Mouse (Mus musculus) midbrain, embryonic 14.5 days (tissue): ENCODE measurements around the gene Ccdc127. TPM values are rescaled to one million over a fixed set of nuclear protein-coding genes. Genes with fewer than 3 reads are reported as not detected.

Experiments used
- ATAC-seq: fragments of 200-750 bp; cut with Nextera tagmentation; 2 replicates; pipeline ENCODE4 v1.8.0; 2017; ENCODE audit warnings: moderate number of reproducible peaks, moderate library complexity; ENCODE audit not compliant: low FRiP score, low TSS enrichment
- DNase-seq: peaks from one replicate; pipeline ENCODE4 v3.0.0-alpha.2; 2015
- H3K27ac ChIP-seq: fragments of 300-500 bp; sonication (generic); replicated peaks from 2 replicates; pipeline ENCODE4 v1.5.1; 2014; ENCODE audit warnings: mild to moderate bottlenecking, low read depth, low read length, moderate library complexity
- H3K27me3 ChIP-seq: fragments of 300-500 bp; sonication (generic); 2 replicates; pipeline ENCODE4 v1.6.1; 2014; ENCODE audit warnings: low read length, control low read depth, mixed read lengths; ENCODE audit not compliant: control insufficient read depth, insufficient read depth
- H3K36me3 ChIP-seq: fragments of 300-500 bp; sonication (generic); 2 replicates; pipeline ENCODE4 v1.6.1; 2014; ENCODE audit warnings: low read length, control low read depth; ENCODE audit not compliant: control insufficient read depth, insufficient read depth
- H3K4me1 ChIP-seq: fragments of 300-500 bp; sonication (generic); 2 replicates; pipeline ENCODE4 v1.6.1; 2014; ENCODE audit warnings: mild to moderate bottlenecking, antibody characterized with exemption, low read length, control low read depth; ENCODE audit not compliant: control insufficient read depth, insufficient read depth
- H3K4me2 ChIP-seq: fragments of 300-500 bp; sonication (generic); 2 replicates; pipeline ENCODE4 v1.6.1; 2014; ENCODE audit warnings: mild to moderate bottlenecking, low read length, moderate library complexity
- H3K4me3 ChIP-seq: fragments of 300-500 bp; sonication (generic); replicated peaks from 2 replicates; pipeline ENCODE4 v1.5.1; 2014; ENCODE audit warnings: low read depth, low read length
- H3K9ac ChIP-seq: fragments of 300-500 bp; sonication (generic); replicated peaks from 2 replicates; pipeline ENCODE4 v1.6.1; 2014; ENCODE audit warnings: mild to moderate bottlenecking, low read length, moderate library complexity
- H3K9me3 ChIP-seq: fragments of 300-500 bp; sonication (generic); 2 replicates; pipeline ENCODE4 v1.6.1; 2016; ENCODE audit warnings: low read length, control low read depth, mixed read lengths; ENCODE audit not compliant: control insufficient read depth
- WGBS: fragments of 180-500 bp; shearing (Covaris S2); extraction: QIAGEN DNeasy Blood & Tissue Kit; methylation state at CpG from one replicate; pipeline ENCODE4 v1.1.7; 2014; 5-methylcytosine and 5-hydroxymethylcytosine counted together
- polyA plus RNA-seq: library from polyadenylated mRNA; unstranded; fragments of >200 nt; fragmentation: Nextera tagmentation; extraction: Ambion mirVana; gene quantifications from 2 replicates; pipeline ENCODE4 v1.2.1, GENCODE M21; 2014

Ccdc127 gene
- 41.7 and 46.2 TPM in 2 replicates for polyA plus RNA-seq

GRCm38 (mm10) chr13:74349566-74350434 is at the start of gene Ccdc127, which contains the start of gene Sdha:
Gene Ccdc127, plus strand, starts transcription at chr13:74350309.
Gene Sdha, minus strand, starts transcription at chr13:74350280.
- Histone ChIP-seq H3K27ac (peak within 1 kb of the TSS; percentile 79), H3K36me3 (peaks cover 18% of the 10 kb centered on the region), H3K4me2 (peak within 1 kb of the TSS; percentile 74), H3K9me3 (no peaks in the 10 kb centered on the region), H3K4me1 (peaks cover 14% of the 10 kb centered on the region), H3K4me3 (peak within 1 kb of the TSS; percentile 81), H3K9ac (peak within 1 kb of the TSS; percentile 82), H3K27me3 (no peaks in the 10 kb centered on the region)
- ATAC-seq (peak; percentile 98), DNase-seq (peak; percentile 100)
- 2% methylated on average over 57 of the region's 57 CpGs for WGBS

- Histone ChIP-seq H3K9ac (no peak overlapping the region), H3K4me1 (no peaks in the 10 kb centered on the region), H3K4me3 (no peak overlapping the region), H3K27ac (no peak overlapping the region), H3K4me2 (no peak overlapping the region), H3K27me3 (no peaks in the 10 kb centered on the region), H3K36me3 (peaks cover 42% of the 10 kb centered on the region), H3K9me3 (no peaks in the 10 kb centered on the region)
- peak; percentile 68; the same call in 1 of the 2 replicates for ATAC-seq
- DNase-seq = peak; percentile 88
- WGBS = 45% methylated on average over 4 of the region's 4 CpGs
Observed at GRCm38 (mm10) chr13:74300925-74301606, 49.0 kb upstream of the Ccdc127 start.

- Histone ChIP-seq H3K9me3 (no peaks in the 10 kb centered on the region), H3K27ac (no peak overlapping the region), H3K4me2 (no peak overlapping the region), H3K36me3 (peaks cover 47% of the 10 kb centered on the region), H3K4me1 (no peaks in the 10 kb centered on the region), H3K27me3 (no peaks in the 10 kb centered on the region), H3K4me3 (no peak overlapping the region), H3K9ac (no peak overlapping the region)
- ATAC-seq (peak; percentile 22; the same call in 1 of the 2 replicates), DNase-seq (no peak)
- WGBS = 82% methylated on average over 6 of the region's 6 CpGs
Observed at GRCm38 (mm10) chr13:74301607-74301984, 48.5 kb upstream of the Ccdc127 start.

GRCm38 (mm10) chr13:74302050-74303037 is 47.8 kb upstream of the Ccdc127 start:
- peaks cover 54% of the 10 kb centered on the region for H3K36me3 ChIP-seq
- no peak for ATAC-seq
- DNase-seq = no peak
- H3K4me2 ChIP-seq = no peak overlapping the region
- no peak overlapping the region for H3K9ac ChIP-seq
- WGBS = 91% methylated on average over 10 of the region's 10 CpGs
- H3K4me3 ChIP-seq = no peak overlapping the region
- H3K27ac ChIP-seq = no peak overlapping the region
- no peaks in the 10 kb centered on the region for H3K27me3 ChIP-seq
- H3K4me1 ChIP-seq = no peaks in the 10 kb centered on the region
- no peaks in the 10 kb centered on the region for H3K9me3 ChIP-seq

- Histone ChIP-seq H3K4me2 (no peak overlapping the region), H3K4me1 (no peaks in the 10 kb centered on the region), H3K27ac (no peak overlapping the region), H3K36me3 (peaks cover 81% of the 10 kb centered on the region), H3K4me3 (no peak overlapping the region), H3K9ac (no peak overlapping the region), H3K27me3 (no peaks in the 10 kb centered on the region), H3K9me3 (no peaks in the 10 kb centered on the region)
- ATAC-seq (no peak), DNase-seq (no peak)
- 82% methylated on average over 6 of the region's 6 CpGs for WGBS
Observed at GRCm38 (mm10) chr13:74305380-74305779, 44.7 kb upstream of the Ccdc127 start.

- Histone ChIP-seq H3K27me3 (no peaks in the 10 kb centered on the region), H3K9ac (no peak overlapping the region), H3K4me2 (no peak overlapping the region), H3K4me3 (no peak overlapping the region), H3K4me1 (no peaks in the 10 kb centered on the region), H3K9me3 (no peaks in the 10 kb centered on the region), H3K36me3 (peaks cover 85% of the 10 kb centered on the region), H3K27ac (no peak overlapping the region)
- WGBS = 100% methylated on average over 1 of the region's 1 CpGs
- no peak for DNase-seq
- ATAC-seq = no peak
Observed at GRCm38 (mm10) chr13:74305780-74306179, 44.3 kb upstream of the Ccdc127 start.

- DNase-seq (no peak), ATAC-seq (no peak)
- no peak overlapping the region for H3K4me3 ChIP-seq
- H3K27ac ChIP-seq = no peak overlapping the region
- no peaks in the 10 kb centered on the region for H3K9me3 ChIP-seq
- H3K4me1 ChIP-seq = peaks cover 10% of the 10 kb centered on the region
- no peak overlapping the region for H3K9ac ChIP-seq
- H3K4me2 ChIP-seq = no peak overlapping the region
- peaks cover 30% of the 10 kb centered on the region for H3K36me3 ChIP-seq
- no peaks in the 10 kb centered on the region for H3K27me3 ChIP-seq
- 97% methylated on average over 3 of the region's 3 CpGs for WGBS
Observed at GRCm38 (mm10) chr13:74314616-74315015, 35.5 kb upstream of the Ccdc127 start.

- Histone ChIP-seq H3K4me1 (peaks cover 10% of the 10 kb centered on the region), H3K36me3 (peaks cover 31% of the 10 kb centered on the region), H3K9me3 (no peaks in the 10 kb centered on the region), H3K4me3 (peak overlapping the region; percentile 84), H3K27me3 (no peaks in the 10 kb centered on the region), H3K4me2 (peak overlapping the region; percentile 83), H3K27ac (peak overlapping the region; percentile 61; the same call in 1 of the 2 replicates), H3K9ac (peak overlapping the region; percentile 85)
- WGBS = 41% methylated on average over 4 of the region's 4 CpGs
- DNase-seq = no peak
- no peak for ATAC-seq
Observed at GRCm38 (mm10) chr13:74316386-74316785, 33.7 kb upstream of the Ccdc127 start.
